Mouse (Mus musculus): Measurements from ENCODE around the gene Nphs1. TPM values are rescaled to one million over a fixed set of nuclear protein-coding genes. Genes with fewer than 3 reads are reported as not detected.

Gene Nphs1
- polyA plus RNA-seq, 1 experiment from 2014 or later = 0.10 TPM

GRCm38 (mm10) chr7:30450241-30450640 lies 7.9 kb upstream of the Nphs1 start:
- ATAC-seq (no peak), DNase-seq (ENCODE audit: low spot score) (no peak)
- Histone ChIP-seq H3K36me3 (ENCODE audit: control insufficient read depth, insufficient read depth, low read length) (no peaks in the 10 kb centered on the region), H3K4me1 (ENCODE audit: control insufficient read depth, insufficient read depth, low read length) (peaks cover 4% of the 10 kb centered on the region; the same call in 1 of the 2 replicates), H3K9ac (ENCODE audit: low read length) (no peak overlapping the region), H3K9me3 (replicated peaks; ENCODE audit: control insufficient read depth, low read length) (no peaks in the 10 kb centered on the region), H3K27me3 (replicated peaks; ENCODE audit: control insufficient read depth, insufficient read depth, low read length) (peaks cover 28% of the 10 kb centered on the region), H3K4me3 (ENCODE audit: low read depth, low read length) (no peak overlapping the region), H3K4me2 (ENCODE audit: low read length) (no peak overlapping the region), H3K27ac (ENCODE audit: low read depth, low read length) (no peak overlapping the region)
- 79% methylated on average over 7 of the region's 7 CpGs for WGBS

- no peak overlapping the region for H3K4me3 ChIP-seq (ENCODE audit: low read depth, low read length)
- ATAC-seq = no peak
- H3K27me3 ChIP-seq (replicated peaks; ENCODE audit: control insufficient read depth, insufficient read depth, low read length) = peaks cover 58% of the 10 kb centered on the region
- no peak for DNase-seq (ENCODE audit: low spot score)
- no peaks in the 10 kb centered on the region for H3K9me3 ChIP-seq (replicated peaks; ENCODE audit: control insufficient read depth, low read length)
- no peak overlapping the region for H3K27ac ChIP-seq (ENCODE audit: low read depth, low read length)
- no peaks in the 10 kb centered on the region for H3K36me3 ChIP-seq (ENCODE audit: control insufficient read depth, insufficient read depth, low read length)
- H3K4me1 ChIP-seq (ENCODE audit: control insufficient read depth, insufficient read depth, low read length) = peaks cover 5% of the 10 kb centered on the region
- 16% methylated on average over 25 of the region's 25 CpGs for WGBS
- no peak overlapping the region for H3K9ac ChIP-seq (ENCODE audit: low read length)
- H3K4me2 ChIP-seq (ENCODE audit: low read length) = no peak overlapping the region
These were observed 4.8 kb upstream of the Nphs1 start for GRCm38 (mm10) chr7:30453327-30453726.

GRCm38 (mm10) chr7:30453766-30454165 lies 4.3 kb upstream of the Nphs1 start:
- no peak overlapping the region for H3K4me3 ChIP-seq (ENCODE audit: low read depth, low read length)
- H3K4me2 ChIP-seq (ENCODE audit: low read length) = no peak overlapping the region
- 1% methylated on average over 25 of the region's 25 CpGs for WGBS
- H3K27me3 ChIP-seq (replicated peaks; ENCODE audit: control insufficient read depth, insufficient read depth, low read length) = peaks cover 62% of the 10 kb centered on the region
- H3K36me3 ChIP-seq (ENCODE audit: control insufficient read depth, insufficient read depth, low read length) = no peaks in the 10 kb centered on the region
- peaks cover 5% of the 10 kb centered on the region for H3K4me1 ChIP-seq (ENCODE audit: control insufficient read depth, insufficient read depth, low read length)
- H3K27ac ChIP-seq (ENCODE audit: low read depth, low read length) = no peak overlapping the region
- no peak for ATAC-seq
- no peaks in the 10 kb centered on the region for H3K9me3 ChIP-seq (replicated peaks; ENCODE audit: control insufficient read depth, low read length)
- no peak overlapping the region for H3K9ac ChIP-seq (ENCODE audit: low read length)
- no peak for DNase-seq (ENCODE audit: low spot score)

GRCm38 (mm10) chr7:30454259-30454658 lies 3.9 kb upstream of the Nphs1 start:
- Histone ChIP-seq H3K9ac (ENCODE audit: low read length) (no peak overlapping the region), H3K9me3 (replicated peaks; ENCODE audit: control insufficient read depth, low read length) (no peaks in the 10 kb centered on the region), H3K4me3 (ENCODE audit: low read depth, low read length) (no peak overlapping the region), H3K27me3 (replicated peaks; ENCODE audit: control insufficient read depth, insufficient read depth, low read length) (peaks cover 66% of the 10 kb centered on the region), H3K27ac (ENCODE audit: low read depth, low read length) (no peak overlapping the region), H3K36me3 (ENCODE audit: control insufficient read depth, insufficient read depth, low read length) (no peaks in the 10 kb centered on the region), H3K4me1 (ENCODE audit: control insufficient read depth, insufficient read depth, low read length) (peaks cover 5% of the 10 kb centered on the region), H3K4me2 (ENCODE audit: low read length) (no peak overlapping the region)
- ATAC-seq = no peak
- DNase-seq (ENCODE audit: low spot score) = no peak
- 14% methylated on average over 6 of the region's 6 CpGs for WGBS

- 1% methylated on average over 9 of the region's 9 CpGs for WGBS
- no peak for DNase-seq (ENCODE audit: low spot score)
- H3K4me2 ChIP-seq (ENCODE audit: low read length) = peak overlapping the region; percentile 44
- no peaks in the 10 kb centered on the region for H3K9me3 ChIP-seq (replicated peaks; ENCODE audit: control insufficient read depth, low read length)
- H3K4me3 ChIP-seq (ENCODE audit: low read depth, low read length) = peak overlapping the region; percentile 15; the same call in 1 of the 2 replicates
- H3K9ac ChIP-seq (ENCODE audit: low read length) = no peak overlapping the region
- ATAC-seq = no peak
- H3K27ac ChIP-seq (ENCODE audit: low read depth, low read length) = no peak overlapping the region
- peaks cover 86% of the 10 kb centered on the region for H3K27me3 ChIP-seq (replicated peaks; ENCODE audit: control insufficient read depth, insufficient read depth, low read length)
- no peaks in the 10 kb centered on the region for H3K36me3 ChIP-seq (ENCODE audit: control insufficient read depth, insufficient read depth, low read length)
- peaks cover 5% of the 10 kb centered on the region for H3K4me1 ChIP-seq (ENCODE audit: control insufficient read depth, insufficient read depth, low read length)
These were observed 1.6 kb upstream of the Nphs1 start for GRCm38 (mm10) chr7:30456487-30456886.

GRCm38 (mm10) chr7:30456911-30457628 lies 1.0 kb upstream of the Nphs1 start:
- no peaks in the 10 kb centered on the region for H3K36me3 ChIP-seq (ENCODE audit: control insufficient read depth, insufficient read depth, low read length)
- H3K27ac ChIP-seq (ENCODE audit: low read depth, low read length) = no peak overlapping the region
- peak overlapping the region; percentile 15 for H3K4me3 ChIP-seq (ENCODE audit: low read depth, low read length)
- WGBS = under 1% methylated on average over 31 of the region's 31 CpGs
- 0 out of 2 replicates have a peak, but pooled peaks have one; percentile 32 for ATAC-seq
- peaks cover 5% of the 10 kb centered on the region for H3K4me1 ChIP-seq (ENCODE audit: control insufficient read depth, insufficient read depth, low read length)
- peak; percentile 13 for DNase-seq (ENCODE audit: low spot score)
- H3K9ac ChIP-seq (ENCODE audit: low read length) = peak overlapping the region; percentile 26; the same call in 1 of the 2 replicates
- H3K9me3 ChIP-seq (replicated peaks; ENCODE audit: control insufficient read depth, low read length) = no peaks in the 10 kb centered on the region
- peaks cover 88% of the 10 kb centered on the region for H3K27me3 ChIP-seq (replicated peaks; ENCODE audit: control insufficient read depth, insufficient read depth, low read length)
- peak overlapping the region; percentile 44 for H3K4me2 ChIP-seq (ENCODE audit: low read length)

GRCm38 (mm10) chr7:30459484-30459883 lies 1.4 kb downstream of the Nphs1 start:
- ATAC-seq (no peak), DNase-seq (ENCODE audit: low spot score) (no peak)
- H3K4me3 ChIP-seq (ENCODE audit: low read depth, low read length) = no peak overlapping the region
- WGBS = 24% methylated on average over 6 of the region's 6 CpGs
- peaks cover 82% of the 10 kb centered on the region for H3K27me3 ChIP-seq (replicated peaks; ENCODE audit: control insufficient read depth, insufficient read depth, low read length)
- no peak overlapping the region for H3K27ac ChIP-seq (ENCODE audit: low read depth, low read length)
- H3K4me1 ChIP-seq (ENCODE audit: control insufficient read depth, insufficient read depth, low read length) = peaks cover 5% of the 10 kb centered on the region
- no peak overlapping the region for H3K9ac ChIP-seq (ENCODE audit: low read length)
- no peak overlapping the region for H3K4me2 ChIP-seq (ENCODE audit: low read length)
- no peaks in the 10 kb centered on the region for H3K9me3 ChIP-seq (replicated peaks; ENCODE audit: control insufficient read depth, low read length)
- no peaks in the 10 kb centered on the region for H3K36me3 ChIP-seq (ENCODE audit: control insufficient read depth, insufficient read depth, low read length)

GRCm38 (mm10) chr7:30463568-30463967 lies 5.5 kb downstream of the Nphs1 start:
- Histone ChIP-seq H3K4me2 (ENCODE audit: low read length) (no peak overlapping the region), H3K27me3 (replicated peaks; ENCODE audit: control insufficient read depth, insufficient read depth, low read length) (peaks cover 78% of the 10 kb centered on the region), H3K36me3 (ENCODE audit: control insufficient read depth, insufficient read depth, low read length) (no peaks in the 10 kb centered on the region), H3K9me3 (replicated peaks; ENCODE audit: control insufficient read depth, low read length) (no peaks in the 10 kb centered on the region), H3K27ac (ENCODE audit: low read depth, low read length) (no peak overlapping the region), H3K9ac (ENCODE audit: low read length) (no peak overlapping the region), H3K4me3 (ENCODE audit: low read depth, low read length) (no peak overlapping the region), H3K4me1 (ENCODE audit: control insufficient read depth, insufficient read depth, low read length) (no peaks in the 10 kb centered on the region)
- ATAC-seq = no peak
- WGBS = 37% methylated on average over 7 of the region's 7 CpGs
- DNase-seq (ENCODE audit: low spot score) = no peak

- peaks cover 75% of the 10 kb centered on the region for H3K27me3 ChIP-seq (replicated peaks; ENCODE audit: control insufficient read depth, insufficient read depth, low read length)
- no peak overlapping the region for H3K9ac ChIP-seq (ENCODE audit: low read length)
- no peak overlapping the region for H3K27ac ChIP-seq (ENCODE audit: low read depth, low read length)
- DNase-seq (ENCODE audit: low spot score) (no peak), ATAC-seq (no peak)
- H3K4me1 ChIP-seq (ENCODE audit: control insufficient read depth, insufficient read depth, low read length) = no peaks in the 10 kb centered on the region
- WGBS = 12% methylated on average over 4 of the region's 4 CpGs
- no peak overlapping the region for H3K4me3 ChIP-seq (ENCODE audit: low read depth, low read length)
- H3K4me2 ChIP-seq (ENCODE audit: low read length) = no peak overlapping the region
- H3K36me3 ChIP-seq (ENCODE audit: control insufficient read depth, insufficient read depth, low read length) = no peaks in the 10 kb centered on the region
- no peaks in the 10 kb centered on the region for H3K9me3 ChIP-seq (replicated peaks; ENCODE audit: control insufficient read depth, low read length)
These were observed 5.9 kb downstream of the Nphs1 start for GRCm38 (mm10) chr7:30463996-30464395.
